Comparison of ENCODE assay signal across 20 mouse cellular contexts in genomic region chr13:26150426-26150825, GRCm38 (mm10).
DNase-seq lines count a peak whose midpoint lies in the region; ATAC-seq and TF ChIP-seq lines count a peak whose summit lies in the region.
"Had no signal": no experiment of that assay in that cellular context is flagged by ENCODE, and none has a peak within 500 bp of the region (broad histone marks: within the 10 kb centered on the region; RNA-seq: fewer than 3 reads in every experiment).

No protein-coding gene starts in this region.

- H3K9me3 ChIP-seq in heart, embryonic 13.5 days, result no peaks in the 10 kb centered on the region
- H3K9me3 ChIP-seq: embryonic facial prominence, embryonic 13.5 days; forebrain, embryonic 13.5 days; heart, embryonic 12.5 days; hindbrain, embryonic 15.5 days had no signal

- H3K9ac ChIP-seq in heart, embryonic 13.5 days, result no peak overlapping the region
- H3K9ac ChIP-seq: embryonic facial prominence, embryonic 13.5 days; forebrain, embryonic 13.5 days; heart, embryonic 12.5 days; hindbrain, embryonic 15.5 days had no signal

- no peak for ATAC-seq in heart, embryonic 13.5 days (ENCODE audit: extremely low read depth, insufficient number of reproducible peaks, low FRiP score, low TSS enrichment)
- ATAC-seq: forebrain, embryonic 13.5 days had no signal

- peak overlapping the region; percentile 61 for H3K27ac ChIP-seq in heart, embryonic 13.5 days (replicated peaks)
- no peak overlapping the region for H3K27ac ChIP-seq in gastrocnemius, adult 2 months
- H3K27ac ChIP-seq: embryonic facial prominence, embryonic 13.5 days; forebrain, embryonic 13.5 days; heart, adult 2 months; hindbrain, embryonic 15.5 days had no signal

- H3K36me3 ChIP-seq in heart, embryonic 13.5 days, result no peaks in the 10 kb centered on the region
- H3K36me3 ChIP-seq: embryonic facial prominence, embryonic 13.5 days; heart, embryonic 12.5 days; hindbrain, embryonic 15.5 days had no signal

- DNase-seq in heart, adult 8-10 months (ENCODE audit: low spot score), result no peak
- DNase-seq in left cerebral cortex, postnatal 25 days (ENCODE audit: low spot score in 2 of 2), result peak; percentile 4 to 53
- no peak for DNase-seq in left cerebral cortex, postnatal 14 days (ENCODE audit: low spot score in 2 of 2)
- DNase-seq in right cerebral cortex, adult 2 months (ENCODE audit: low spot score in 2 of 2), result peak; percentile 14 to 17
- DNase-seq in right cerebral cortex, postnatal 14 days, result no peak
- peak; percentile 57 for DNase-seq in telencephalon, adult 2 months (ENCODE audit: low read depth, low spot score)
- DNase-seq in gastrocnemius, adult 2 months, result no peak
- DNase-seq: adrenal gland, adult 8-10 months; adrenal gland, postnatal 36 days; cerebellum, adult 11 months; cerebellum, adult 8-10 months; cerebellum, postnatal 14 days; gastrocnemius, postnatal 14 days; heart, adult 2 months; heart, postnatal 36 days had no signal

- no peak for TF ChIP-seq CTCF in gastrocnemius, adult 2 months (IDR thresholded peaks at IDR 0.05)

- peaks cover 21% of the 10 kb centered on the region for H3K4me1 ChIP-seq in heart, embryonic 13.5 days

- intact Hi-C loops in left cerebral cortex, postnatal 25 days (cut with DNase I), result no loop called here
- intact Hi-C loops in left cerebral cortex, postnatal 14 days (cut with DNase I), result no loop called here
- intact Hi-C loops in gastrocnemius, adult 2 months (cut with DNase I), result loop anchor here (5.0 kb wide), 1 partner anchor 698 kb away; no protein-coding TSS in a partner anchor

- H3K4me3 ChIP-seq in heart, embryonic 13.5 days, result no peak overlapping the region
- H3K4me3 ChIP-seq in gastrocnemius, adult 2 months, result no peak overlapping the region
- H3K4me3 ChIP-seq: embryonic facial prominence, embryonic 13.5 days; forebrain, embryonic 13.5 days; heart, adult 2 months; heart, embryonic 12.5 days; hindbrain, embryonic 15.5 days had no signal

- WGBS in heart, embryonic 13.5 days, result 13% methylated on average over 1 of the region's 1 CpGs

- H3K4me2 ChIP-seq in heart, embryonic 13.5 days, result no peak overlapping the region
- H3K4me2 ChIP-seq: embryonic facial prominence, embryonic 13.5 days; forebrain, embryonic 13.5 days; heart, embryonic 12.5 days; hindbrain, embryonic 15.5 days had no signal

- no peaks in the 10 kb centered on the region for H3K27me3 ChIP-seq in heart, embryonic 13.5 days (replicated peaks)
- H3K27me3 ChIP-seq: embryonic facial prominence, embryonic 13.5 days; forebrain, embryonic 13.5 days; heart, embryonic 12.5 days; hindbrain, embryonic 15.5 days had no signal

Comparison
In these comparisons a context has a peak if more than half of its experiments do, and no peak if none do; other contexts are left out.
1. DNase-seq: peak in left cerebral cortex, postnatal 25 days (2 of 2), right cerebral cortex, adult 2 months (2 of 2) and telencephalon, adult 2 months (single experiment); none in heart, adult 8-10 months (single experiment), left cerebral cortex, postnatal 14 days (0 of 2), right cerebral cortex, postnatal 14 days (single experiment) and gastrocnemius, adult 2 months (single experiment).